Mouse (Mus musculus) heart, postnatal 0 days (tissue): ENCODE measurements around the gene Tnni3. TPM values are rescaled to one million over a fixed set of nuclear protein-coding genes. Genes with fewer than 3 reads are reported as not detected.

ENCODE experiments used
- ATAC-seq: fragments of 200-750 bp; cut with Nextera tagmentation; 2 replicates; pipeline ENCODE4 v1.8.0; 2017; ENCODE audit warnings: low read depth, moderate number of reproducible peaks, moderate library complexity; ENCODE audit not compliant: insufficient read depth
- DNase-seq: peaks from one replicate; pipeline ENCODE4 v3.0.0-alpha.2; 2016; ENCODE audit warnings: low spot score
- H3K27ac ChIP-seq: fragments of 300-500 bp; sonication (generic); 2 replicates; pipeline ENCODE4 v1.5.1; 2014; ENCODE audit warnings: low read depth, mild to moderate bottlenecking
- H3K27me3 ChIP-seq: fragments of 300-500 bp; sonication (generic); 2 replicates; pipeline ENCODE4 v1.6.1; 2014; ENCODE audit warnings: low read length, mixed read lengths; ENCODE audit not compliant: control insufficient read depth, insufficient read depth
- H3K36me3 ChIP-seq: fragments of 300-500 bp; sonication (generic); replicated peaks from 2 replicates; pipeline ENCODE4 v1.6.1; 2014; ENCODE audit warnings: low read length, mixed read lengths; ENCODE audit not compliant: control insufficient read depth, insufficient read depth
- H3K4me1 ChIP-seq: fragments of 300-500 bp; sonication (generic); 2 replicates; pipeline ENCODE4 v1.6.1; 2014; ENCODE audit warnings: antibody characterized with exemption; ENCODE audit not compliant: control insufficient read depth, insufficient read depth
- H3K4me2 ChIP-seq: fragments of 300-500 bp; sonication (generic); 2 replicates; pipeline ENCODE4 v1.6.1; 2014; ENCODE audit warnings: low read depth, mild to moderate bottlenecking, low read length, moderate library complexity
- H3K4me3 ChIP-seq: fragments of 300-500 bp; sonication (generic); 2 replicates; pipeline ENCODE4 v1.5.1; 2014; ENCODE audit warnings: low read depth, low read length
- H3K9ac ChIP-seq: fragments of 300-500 bp; sonication (generic); replicated peaks from 2 replicates; pipeline ENCODE4 v1.6.1; 2014; ENCODE audit warnings: low read depth, low read length, mixed read lengths
- H3K9me3 ChIP-seq: fragments of 300-500 bp; sonication (generic); replicated peaks from 2 replicates; pipeline ENCODE4 v1.6.1; 2016; ENCODE audit warnings: low read length; ENCODE audit not compliant: control insufficient read depth
- CTCF ChIP-seq: IDR thresholded peaks from 2 replicates; pipeline ENCODE4 v1.5.1; 2016; ENCODE audit warnings: antibody characterized with exemption, control low read depth, low read depth
- EP300 ChIP-seq: IDR thresholded peaks from 2 replicates; pipeline ENCODE4 v1.6.1; 2016; ENCODE audit warnings: antibody characterized with exemption, low read depth
- WGBS: fragments of 180-500 bp; shearing (Covaris S2); extraction: QIAGEN DNeasy Blood & Tissue Kit; methylation state at CpG from one replicate; pipeline ENCODE4 v1.1.7; 2014; 5-methylcytosine and 5-hydroxymethylcytosine counted together
- polyA plus RNA-seq: library from polyadenylated mRNA; unstranded; fragments of >200 nt; fragmentation: Nextera tagmentation; extraction: Ambion mirVana; gene quantifications from 2 replicates; pipeline ENCODE4 v1.2.1, GENCODE M21; 2015
- total RNA-seq: library from RNA; depleted of rRNA; stranded (reverse); fragments of >200 nt; gene quantifications from 2 replicates; pipeline ENCODE4 v1.2.3, GENCODE M21; 2014; ENCODE audit warnings: low replicate concordance

Tnni3 gene
- total and polyA plus RNA-seq, 2 experiments from 2014 or later, result 5,473 to 8,811 TPM

DNA sequence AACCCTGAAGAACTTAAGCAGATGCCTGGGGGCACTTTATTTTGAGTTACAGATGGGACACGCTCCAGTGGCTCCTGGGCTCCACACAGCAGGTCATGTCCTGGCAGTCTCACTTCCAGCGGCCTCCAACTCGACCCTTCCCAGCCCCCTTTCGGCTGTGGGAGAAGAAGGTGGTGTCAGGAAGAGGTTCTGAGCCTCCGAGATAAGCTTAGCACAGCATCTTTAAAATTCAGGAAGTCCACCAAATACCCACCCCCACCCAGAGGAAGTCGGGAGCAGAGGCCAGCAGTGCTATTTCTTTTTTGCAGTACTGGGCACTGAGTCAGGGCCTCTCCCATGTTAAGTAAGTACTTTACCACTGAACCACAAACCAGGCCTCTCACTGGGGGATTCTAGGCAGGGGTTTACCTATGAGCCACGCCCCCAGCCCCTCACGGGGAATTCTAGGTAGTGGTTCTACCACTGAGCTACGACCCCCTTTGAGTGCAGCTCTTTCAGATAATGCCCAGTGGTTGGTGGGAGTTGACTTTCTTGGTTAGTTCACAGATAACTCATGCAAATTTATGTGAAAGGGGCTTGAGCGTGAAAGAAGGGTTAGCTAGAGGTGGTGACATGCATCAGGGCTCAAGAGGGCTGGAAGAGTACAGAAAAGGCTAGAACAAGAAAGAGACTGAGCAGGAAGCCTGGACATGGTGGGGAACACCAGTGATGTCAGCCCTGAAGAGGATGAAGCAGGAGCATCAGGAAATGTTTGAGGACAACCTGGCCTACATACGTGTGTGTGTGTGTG lies 19.2 kb downstream of the Tnni3 start:
- Histone ChIP-seq H3K9me3 (no peaks in the 10 kb centered on the region), H3K27me3 (no peaks in the 10 kb centered on the region), H3K4me3 (no peak overlapping the region), H3K9ac (no peak overlapping the region), H3K4me2 (no peak overlapping the region), H3K27ac (peak overlapping the region; percentile 55), H3K4me1 (peaks cover 14% of the 10 kb centered on the region), H3K36me3 (no peaks in the 10 kb centered on the region)
- WGBS, result 42% methylated on average over 11 of the region's 11 CpGs
- DNase-seq (no peak), ATAC-seq (no peak)
- no peak for TF ChIP-seq EP300
- TF ChIP-seq CTCF, result no peak

DNA sequence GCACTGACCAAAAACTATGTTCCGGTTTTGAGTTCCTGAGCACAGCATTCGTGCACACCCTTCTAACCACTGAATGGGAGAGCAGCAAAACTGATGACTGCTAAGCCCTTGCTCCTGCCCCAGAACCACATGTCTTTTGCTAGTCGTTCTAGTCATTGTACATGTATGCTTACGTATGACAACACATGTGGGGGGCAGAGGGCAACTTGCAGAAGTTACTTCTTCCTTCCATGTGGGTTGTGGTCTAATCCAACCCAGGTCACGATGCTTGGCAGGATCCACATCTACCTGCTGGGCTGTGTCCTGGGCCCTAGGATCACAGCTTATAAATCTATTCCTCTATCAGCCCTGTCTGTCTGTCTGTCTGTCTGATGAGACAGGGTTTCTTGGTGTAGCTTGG lies 20.2 kb downstream of the Tnni3 start:
- no peak overlapping the region for H3K4me2 ChIP-seq
- DNase-seq, result no peak
- ATAC-seq, result no peak
- WGBS, result 66% methylated on average over 5 of the region's 5 CpGs
- TF ChIP-seq CTCF (no peak), EP300 (no peak)
- no peaks in the 10 kb centered on the region for H3K9me3 ChIP-seq
- H3K4me3 ChIP-seq, result no peak overlapping the region
- H3K36me3 ChIP-seq, result no peaks in the 10 kb centered on the region
- no peaks in the 10 kb centered on the region for H3K27me3 ChIP-seq
- H3K4me1 ChIP-seq, result peaks cover 18% of the 10 kb centered on the region
- H3K9ac ChIP-seq, result no peak overlapping the region
- peak overlapping the region; percentile 22; the same call in 1 of the 2 replicates for H3K27ac ChIP-seq

DNA sequence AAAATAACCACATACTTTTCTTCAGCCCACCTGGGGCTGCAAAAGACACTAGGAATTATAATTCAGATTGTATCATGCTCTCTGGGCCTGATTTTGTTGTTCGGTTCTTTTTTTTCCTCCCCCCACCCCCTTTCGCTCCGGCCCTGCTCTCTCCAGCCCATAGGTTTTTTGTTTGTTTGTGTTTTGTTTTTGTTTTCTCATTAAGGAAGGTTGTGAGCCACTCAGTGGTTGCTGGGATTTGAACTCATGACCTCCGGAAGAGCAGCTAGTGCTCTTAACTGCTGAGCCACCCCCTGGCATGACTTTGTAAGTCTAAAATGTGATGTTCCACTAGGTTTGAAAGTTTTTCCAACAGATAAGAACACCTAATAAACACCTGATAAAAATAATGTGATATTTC lies 20.9 kb downstream of the Tnni3 start:
- no peaks in the 10 kb centered on the region for H3K9me3 ChIP-seq
- H3K27ac ChIP-seq, result no peak overlapping the region
- WGBS, result 71% methylated on average over 4 of the region's 4 CpGs
- no peak overlapping the region for H3K9ac ChIP-seq
- peaks cover 26% of the 10 kb centered on the region for H3K4me1 ChIP-seq
- DNase-seq (no peak), ATAC-seq (no peak)
- H3K27me3 ChIP-seq, result no peaks in the 10 kb centered on the region
- no peak for TF ChIP-seq CTCF
- TF ChIP-seq EP300, result no peak
- H3K36me3 ChIP-seq, result no peaks in the 10 kb centered on the region
- no peak overlapping the region for H3K4me2 ChIP-seq
- no peak overlapping the region for H3K4me3 ChIP-seq

DNA sequence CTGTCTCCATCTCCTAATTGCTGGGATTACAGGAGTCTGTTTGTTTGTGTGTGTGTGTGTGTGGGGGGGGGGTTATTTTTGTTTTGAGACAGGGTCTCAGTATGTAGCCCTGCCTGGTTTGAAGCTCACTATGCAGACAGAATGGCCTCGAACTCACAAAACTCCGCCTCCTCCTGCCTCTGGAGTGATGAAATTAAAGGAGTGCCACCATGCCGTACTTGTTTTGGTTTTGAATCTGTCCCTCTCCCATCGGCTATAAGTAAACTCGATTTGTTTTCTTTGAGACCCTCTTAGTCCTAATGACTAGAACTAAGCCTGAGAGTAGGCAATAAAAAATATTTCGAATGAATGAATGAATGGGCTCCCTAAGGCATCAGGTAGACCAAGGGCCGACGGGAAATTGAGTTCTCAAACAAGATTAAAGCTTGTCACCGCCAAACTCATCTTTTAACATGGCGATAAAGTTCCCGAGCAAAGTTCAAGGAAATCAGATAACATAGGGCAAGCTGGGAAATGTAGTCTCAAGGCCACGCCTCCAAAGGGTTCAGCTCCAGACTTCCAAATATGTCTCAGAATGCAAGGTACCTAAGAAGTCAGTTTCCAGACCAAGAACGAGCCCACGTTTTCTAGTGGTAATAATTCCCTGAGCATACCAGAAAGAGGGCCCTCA lies 21.5 kb downstream of the Tnni3 start:
- WGBS, result 6% methylated on average over 14 of the region's 14 CpGs
- Histone ChIP-seq H3K27ac (peak overlapping the region; percentile 95), H3K9ac (peak overlapping the region; percentile 99; the same call in 1 of the 2 replicates), H3K4me2 (peak overlapping the region; percentile 89), H3K9me3 (no peaks in the 10 kb centered on the region), H3K4me3 (peak overlapping the region; percentile 97), H3K4me1 (peaks cover 31% of the 10 kb centered on the region), H3K36me3 (peaks cover 2% of the 10 kb centered on the region; the same call in 1 of the 2 replicates), H3K27me3 (no peaks in the 10 kb centered on the region)
- DNase-seq (no peak), ATAC-seq (no peak)
- no peak for TF ChIP-seq EP300
- no peak for TF ChIP-seq CTCF

DNA sequence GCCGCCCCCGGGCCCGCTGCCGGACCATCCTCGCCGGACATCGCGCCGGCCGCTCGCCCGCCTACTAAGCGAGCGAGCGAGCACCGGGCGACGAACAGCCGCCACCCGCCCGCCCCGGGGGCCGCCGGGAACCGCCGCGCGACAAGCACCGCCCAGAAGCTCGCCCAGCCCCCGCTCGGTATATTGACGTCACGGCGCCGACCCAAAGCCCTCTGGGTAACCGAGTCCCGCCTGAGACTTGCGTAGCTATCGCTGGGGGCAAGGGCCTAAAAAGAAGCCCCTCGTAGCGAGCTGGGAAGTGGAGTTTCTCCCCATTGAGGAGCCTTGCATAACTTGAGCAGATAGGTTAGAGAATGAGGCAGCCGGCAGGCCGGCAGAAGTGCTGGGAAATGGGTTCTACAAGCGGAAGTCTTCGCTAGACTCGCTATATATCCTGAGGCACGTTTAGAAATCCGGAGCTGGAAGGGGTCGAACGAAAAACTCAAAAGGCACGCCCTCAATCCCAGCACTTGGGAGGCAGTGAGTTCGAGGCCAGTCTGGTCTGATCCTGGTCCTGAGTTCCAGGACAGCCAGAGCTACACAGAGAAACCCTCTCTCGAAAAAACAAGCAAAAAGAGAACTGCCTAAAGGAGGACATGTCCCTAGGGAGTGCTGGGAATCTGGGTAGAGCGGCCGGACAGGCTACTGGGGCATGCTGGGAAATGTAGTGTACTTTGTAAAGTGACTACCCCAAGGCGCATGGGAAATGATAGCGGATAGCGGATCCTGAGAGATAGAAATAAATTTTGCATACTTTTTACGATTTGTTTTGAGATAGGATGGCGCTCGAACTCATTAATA lies 22.3 kb downstream of the Tnni3 start, which contains the start of gene Ppp1r12c:
TSS of gene Ppp1r12c (minus strand) at position 123 of the 840 bp plus-strand sequence.
- H3K36me3 ChIP-seq, result peaks cover 10% of the 10 kb centered on the region
- H3K9ac ChIP-seq, result peak within 1 kb of the TSS; percentile 99
- no peaks in the 10 kb centered on the region for H3K27me3 ChIP-seq
- no peaks in the 10 kb centered on the region for H3K9me3 ChIP-seq
- peak; percentile 93 for ATAC-seq
- H3K27ac ChIP-seq, result peak within 1 kb of the TSS; percentile 95
- peak; percentile 91 for DNase-seq
- TF ChIP-seq EP300, result no peak; the same call in 1 of the 2 replicates
- no peak for TF ChIP-seq CTCF
- H3K4me2 ChIP-seq, result peak within 1 kb of the TSS; percentile 89
- WGBS, result under 1% methylated on average over 46 of the region's 62 CpGs
- peaks cover 33% of the 10 kb centered on the region for H3K4me1 ChIP-seq
- H3K4me3 ChIP-seq, result peak within 1 kb of the TSS; percentile 97
